Mouse (Mus musculus): Measurements from ENCODE around the gene Gm27029.
"Not testable (repeated sequence)": the region's sequence is repeated elsewhere in the genome, so short reads cannot be mapped to it uniquely, and the experiment has no call there.

Gene Gm27029

DNA sequence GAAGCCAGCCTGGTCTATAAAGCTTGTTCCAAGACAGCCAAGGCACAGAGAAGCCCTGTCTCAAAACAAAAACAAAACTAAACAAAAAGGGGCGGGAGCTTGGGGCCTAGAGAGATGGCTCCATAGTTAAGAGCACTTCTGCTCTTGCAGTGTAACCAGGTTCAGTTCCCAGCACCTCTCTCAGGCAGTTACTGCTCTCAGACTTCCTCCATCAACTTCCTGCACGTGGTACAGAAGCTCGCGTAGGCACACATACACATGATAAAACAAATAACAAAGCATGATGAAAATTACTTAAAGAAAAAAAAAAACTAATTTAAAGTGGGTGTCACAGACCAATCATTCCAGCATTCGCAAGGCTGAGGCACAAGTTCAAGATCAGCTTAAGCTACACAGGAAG is 4.4 kb downstream of the Gm27029 start:
- DNase-seq (ENCODE audit: low read depth, low spot score), result no peak

DNA sequence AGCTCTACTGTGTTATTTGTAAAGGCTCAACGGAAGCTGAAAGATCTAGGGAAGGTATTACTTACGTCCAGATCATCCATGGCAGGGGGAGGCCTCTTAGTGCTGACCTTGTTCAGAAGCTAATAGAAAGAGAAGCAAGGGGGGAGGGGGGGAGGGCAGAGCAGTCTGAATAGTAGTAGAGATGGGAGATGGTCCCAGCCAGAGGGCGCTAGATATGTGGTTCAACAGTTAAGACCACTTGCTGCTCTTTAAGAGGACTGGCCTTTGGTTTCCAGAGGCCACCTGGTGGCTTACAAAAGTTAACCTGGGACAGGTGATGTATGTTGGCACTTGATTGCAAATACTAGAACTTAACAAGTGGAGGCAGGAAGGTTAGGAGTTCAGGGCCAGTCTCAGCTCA is 5.0 kb downstream of the Gm27029 start:
- peak; percentile 88 for DNase-seq (ENCODE audit: low read depth, low spot score)

GRCm38 (mm10) chr11:101418991-101419390 is 5.6 kb downstream of the Gm27029 start:
- no peak for DNase-seq (ENCODE audit: low read depth, low spot score)

- DNase-seq (ENCODE audit: low read depth, low spot score), result peak; percentile 85
Measured at GRCm38 (mm10) chr11:101417101-101417855, 7.3 kb downstream of the Gm27029 start, which contains the start of gene Aarsd1. TSS of gene Aarsd1 (minus strand) at chr11:101417615.

DNA sequence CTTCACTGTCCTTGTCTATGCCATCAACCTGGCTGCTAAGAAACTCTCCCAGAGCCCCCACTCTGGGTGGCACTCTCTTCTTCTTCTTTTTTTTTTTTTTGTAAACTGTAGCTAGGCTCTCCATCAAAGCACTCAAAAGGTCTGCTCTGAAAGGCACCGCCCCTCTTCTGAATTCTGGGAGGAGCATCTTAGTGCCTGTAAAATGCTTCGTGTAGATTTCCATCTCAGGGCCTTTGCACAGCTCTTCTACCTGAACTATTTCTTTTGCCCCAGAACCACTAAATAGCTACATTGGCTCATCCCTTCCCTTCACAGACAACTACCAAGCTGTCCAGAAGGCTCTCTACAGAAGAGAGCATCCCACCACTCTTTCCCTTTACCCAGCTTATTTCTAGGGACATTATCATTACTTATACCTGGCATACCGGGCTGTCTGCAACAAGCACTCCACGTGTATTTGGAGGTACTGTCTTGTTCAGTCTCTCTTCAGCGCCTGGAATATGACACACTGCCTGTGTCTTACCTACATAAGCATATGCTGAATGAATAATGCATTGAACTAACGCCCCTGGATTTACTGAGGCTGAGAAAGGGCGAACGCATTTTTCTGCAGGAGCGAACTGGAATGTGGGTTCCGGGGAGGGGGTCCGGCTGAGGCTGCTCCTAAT is 8.0 kb downstream of the Gm27029 start:
- DNase-seq (ENCODE audit: low read depth, low spot score), result peak; percentile 74

DNA sequence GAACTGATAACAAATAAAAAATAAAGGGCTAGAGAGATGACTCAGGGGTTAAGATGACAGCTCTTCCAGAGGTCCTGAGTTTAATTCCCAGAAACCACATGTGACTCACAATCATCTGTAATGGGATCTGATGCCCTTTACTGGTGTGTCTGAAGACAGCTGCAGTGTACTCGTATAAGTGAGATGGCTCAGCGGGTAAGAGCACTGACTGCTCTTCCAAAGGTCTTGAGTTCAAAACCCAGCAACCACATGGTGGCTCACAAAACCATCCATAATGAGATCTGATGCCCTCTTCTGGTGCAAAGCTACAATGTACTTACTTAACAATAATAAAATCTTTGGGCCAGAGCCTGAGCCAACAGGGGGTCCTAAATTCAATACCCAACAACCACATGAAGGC is 9.3 kb downstream of the Gm27029 start:
- DNase-seq (ENCODE audit: low read depth, low spot score), result peak; percentile 42

GRCm38 (mm10) chr11:101395110-101395509 is 29.5 kb downstream of the Gm27029 start:
- peak; percentile 75 for DNase-seq (ENCODE audit: low read depth, low spot score)

DNA sequence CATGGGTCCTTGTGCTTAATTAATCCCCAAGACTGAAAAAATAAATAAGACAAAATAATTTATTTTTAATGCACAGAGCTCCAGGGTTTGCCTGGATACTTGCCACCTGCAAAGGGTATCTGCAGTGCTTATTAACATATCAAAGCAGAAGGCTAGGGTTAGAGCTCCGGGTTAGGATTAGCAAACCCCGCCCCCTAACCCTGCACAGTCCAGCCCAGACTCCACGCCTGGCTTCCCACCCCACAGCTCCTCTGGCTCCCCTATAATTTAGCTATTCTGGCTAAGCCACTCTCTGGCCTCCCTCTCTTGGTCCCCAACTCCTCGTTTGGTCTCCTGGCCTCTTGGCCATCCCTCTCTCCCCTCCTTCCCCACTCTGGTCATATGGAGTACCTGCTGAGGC is 42.8 kb downstream of the Gm27029 start:
- DNase-seq (ENCODE audit: low read depth, low spot score), result peak; percentile 60

GRCm38 (mm10) chr11:101378926-101379325 is 45.7 kb downstream of the Gm27029 start:
- no peak for DNase-seq (ENCODE audit: low read depth, low spot score)

DNA sequence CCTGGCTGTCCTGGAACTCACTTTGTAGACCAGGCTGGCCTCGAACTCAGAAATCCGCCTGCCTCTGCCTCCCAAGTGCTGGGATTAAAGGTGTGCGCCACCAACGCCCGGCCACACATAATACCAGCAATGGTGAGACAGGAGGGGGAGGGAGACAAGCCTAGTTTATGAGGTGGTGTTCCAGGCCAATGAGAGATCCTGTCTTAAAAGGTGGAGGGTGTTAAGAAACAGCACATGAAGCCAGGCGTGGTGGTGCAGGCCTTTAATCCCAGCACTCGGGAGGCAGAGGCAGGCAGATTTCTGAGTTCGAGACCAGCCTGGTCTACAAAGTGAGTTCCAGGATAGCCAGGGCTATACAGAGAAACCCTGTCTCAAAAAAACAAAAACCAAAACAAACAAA is 46.4 kb downstream of the Gm27029 start:
- not testable (repeated sequence) for DNase-seq (ENCODE audit: low read depth, low spot score)

GRCm38 (mm10) chr11:101374421-101374938 is 50.1 kb downstream of the Gm27029 start:
- DNase-seq (ENCODE audit: low read depth, low spot score), result no peak

GRCm38 (mm10) chr11:101370141-101370540 is 54.5 kb downstream of the Gm27029 start:
- DNase-seq (ENCODE audit: low read depth, low spot score), result no peak

GRCm38 (mm10) chr11:101367326-101367935 is 57.2 kb downstream of the Gm27029 start, which contains the start of gene G6pc:
TSS of gene G6pc (plus strand) at chr11:101367561.
- no peak for DNase-seq (ENCODE audit: low read depth, low spot score)

DNA sequence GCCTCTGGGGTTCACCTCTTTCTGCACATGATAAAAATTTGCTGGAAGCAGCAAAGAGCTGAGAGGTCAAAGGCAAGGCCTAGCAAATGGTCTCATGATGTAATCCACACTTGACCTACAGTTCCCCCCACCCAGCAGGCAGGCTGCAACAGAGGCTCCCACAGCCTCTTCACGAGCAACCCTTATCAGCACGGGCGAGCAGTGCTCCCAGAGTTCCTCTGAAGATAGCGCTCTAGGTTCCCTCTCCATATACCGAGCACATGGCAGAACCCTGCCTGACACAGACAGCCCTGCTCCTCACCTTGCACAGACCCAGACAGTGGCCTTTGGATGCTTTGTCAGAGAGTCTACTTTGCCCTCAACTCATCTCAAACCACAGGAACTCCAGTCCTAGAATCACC is 60.1 kb downstream of the Gm27029 start:
- no peak for DNase-seq (ENCODE audit: low read depth, low spot score)

DNA sequence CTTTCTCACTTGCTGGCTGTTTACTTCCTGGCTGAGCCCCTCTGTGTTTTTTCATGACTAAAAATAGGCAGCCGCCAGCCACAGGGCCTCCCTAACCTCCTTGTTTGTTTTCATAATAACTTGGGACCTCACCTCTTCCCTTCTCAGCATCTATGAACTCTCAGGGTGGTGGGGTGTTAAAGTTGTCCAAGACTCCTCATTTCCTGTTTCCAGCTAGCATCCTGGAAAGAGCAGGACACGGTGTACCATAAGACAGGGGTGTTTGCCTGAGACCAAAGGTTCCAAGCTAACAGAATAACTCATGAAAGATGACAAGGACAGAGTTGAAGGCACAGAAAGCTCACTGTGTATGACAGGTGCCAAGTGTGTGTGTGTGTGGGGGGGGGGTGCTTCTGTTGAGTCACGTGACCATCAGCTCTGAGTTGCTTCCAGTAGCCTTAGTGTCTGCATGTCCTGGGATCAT is 63.9 kb downstream of the Gm27029 start:
- no peak for DNase-seq (ENCODE audit: low read depth, low spot score)

GRCm38 (mm10) chr11:101359776-101360175 is 64.8 kb downstream of the Gm27029 start:
- no peak for DNase-seq (ENCODE audit: low read depth, low spot score)

DNA sequence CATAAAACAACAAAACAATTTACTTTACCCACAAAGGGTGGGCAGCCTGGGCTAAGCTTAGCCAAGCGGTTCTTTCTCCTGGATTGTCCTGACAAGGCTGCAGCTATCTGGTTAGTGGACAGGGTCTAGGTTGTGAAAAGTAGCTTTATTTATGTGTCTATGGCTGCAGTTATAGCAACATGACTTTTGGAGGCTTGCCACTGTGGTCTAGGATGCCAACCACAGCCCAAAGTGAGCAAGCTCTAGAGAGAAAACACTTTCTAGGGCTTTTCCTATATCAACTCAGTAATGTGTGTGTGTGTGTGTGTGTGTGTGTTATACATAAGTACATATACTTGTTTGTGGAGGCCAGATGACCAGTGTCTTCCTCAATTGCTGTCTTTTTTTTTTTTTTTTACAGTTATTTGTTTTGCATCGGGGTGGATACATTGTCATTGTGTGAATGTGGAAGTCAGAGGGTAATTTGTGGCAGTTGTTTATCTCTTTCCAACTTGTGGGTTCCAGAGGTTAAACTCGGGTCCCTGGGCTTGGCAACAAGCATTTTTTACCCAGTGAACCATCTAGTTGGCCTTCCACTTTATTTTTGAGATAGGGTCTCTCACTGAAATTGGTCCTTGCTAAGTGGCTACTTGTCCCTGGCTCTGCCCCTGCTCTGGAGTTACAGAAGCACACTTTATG is 67.0 kb downstream of the Gm27029 start:
- no peak for DNase-seq (ENCODE audit: low read depth, low spot score)

All from ES-CJ7 (cell line).